Mouse (Mus musculus) heart, embryonic 13.5 days (tissue): ENCODE data around the gene Gnat2. TPM values are rescaled to one million over a fixed set of nuclear protein-coding genes. Genes with fewer than 3 reads are reported as not detected.

ENCODE experiments used
- ATAC-seq: fragments of 200-750 bp; cut with Nextera tagmentation; 2 replicates; pipeline ENCODE4 v1.8.0; 2017; ENCODE audit warnings: moderate TSS enrichment; ENCODE audit not compliant: insufficient number of reproducible peaks, low FRiP score, low TSS enrichment; ENCODE audit errors: extremely low read depth
- H3K27ac ChIP-seq: fragments of 300-500 bp; sonication (generic); replicated peaks from 2 replicates; pipeline ENCODE4 v1.5.1; 2015; ENCODE audit warnings: moderate library complexity, mild to moderate bottlenecking, inconsistent platforms
- H3K27me3 ChIP-seq: fragments of 300-500 bp; sonication (generic); replicated peaks from 2 replicates; pipeline ENCODE4 v1.6.1; 2015; ENCODE audit warnings: mild to moderate bottlenecking, inconsistent platforms
- H3K36me3 ChIP-seq: fragments of 300-500 bp; sonication (generic); 2 replicates; pipeline ENCODE4 v1.6.1; 2015; ENCODE audit warnings: mild to moderate bottlenecking, inconsistent platforms
- H3K4me1 ChIP-seq: fragments of 300-500 bp; sonication (generic); 2 replicates; pipeline ENCODE4 v1.6.1; 2015; ENCODE audit warnings: inconsistent platforms
- H3K4me2 ChIP-seq: fragments of 300-500 bp; sonication (generic); 2 replicates; pipeline ENCODE4 v1.6.1; 2015; ENCODE audit warnings: inconsistent platforms, mild to moderate bottlenecking, moderate library complexity
- H3K4me3 ChIP-seq: fragments of 300-500 bp; sonication (generic); 2 replicates; pipeline ENCODE4 v1.5.1; 2015; ENCODE audit warnings: moderate library complexity, mild to moderate bottlenecking, inconsistent platforms
- H3K9ac ChIP-seq: fragments of 300-500 bp; sonication (generic); 2 replicates; pipeline ENCODE4 v1.6.1; 2015; ENCODE audit warnings: inconsistent platforms, mild to moderate bottlenecking, moderate library complexity
- H3K9me3 ChIP-seq: fragments of 300-500 bp; sonication (generic); 2 replicates; pipeline ENCODE4 v1.6.1; 2016; ENCODE audit warnings: inconsistent platforms
- WGBS: fragments of 180-500 bp; shearing (Covaris S2); methylation state at CpG from one replicate; pipeline ENCODE4 v1.1.7; 2015; ENCODE audit warnings: mixed read lengths; 5-methylcytosine and 5-hydroxymethylcytosine counted together
- polyA plus RNA-seq: library from polyadenylated mRNA; unstranded; fragments of >200 nt; fragmentation: Nextera tagmentation; extraction: Ambion mirVana; gene quantifications from 2 replicates; pipeline ENCODE4 v1.2.1, GENCODE M21; 2015

Gnat2 gene
- polyA plus RNA-seq, 1 experiment from 2014 or later: 0.20 TPM

DNA sequence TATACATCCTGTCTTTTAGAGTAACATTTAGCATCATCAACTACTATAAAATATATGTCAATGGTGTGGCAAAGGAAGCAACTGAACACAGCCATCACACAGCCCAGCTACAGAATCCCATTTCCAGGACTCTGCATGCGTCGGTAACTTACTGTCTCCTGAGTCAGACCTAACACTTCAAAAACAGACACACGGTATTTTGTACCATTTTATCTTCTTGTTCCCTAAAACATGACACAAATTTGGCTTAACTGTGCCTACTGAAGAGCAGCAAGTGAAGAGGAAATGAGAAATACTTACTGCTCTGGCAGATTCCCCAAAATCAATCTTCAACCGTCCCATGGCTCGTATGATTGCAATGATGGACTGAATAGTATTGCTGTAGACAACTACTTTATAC, 30.7 kb downstream of the Gnat2 start:
- no peaks in the 10 kb centered on the region for H3K9me3 ChIP-seq
- H3K27me3 ChIP-seq: no peaks in the 10 kb centered on the region
- H3K27ac ChIP-seq: no peak overlapping the region
- peaks cover 46% of the 10 kb centered on the region for H3K36me3 ChIP-seq
- H3K4me3 ChIP-seq: no peak overlapping the region
- WGBS: 89% methylated on average over 5 of the region's 5 CpGs
- ATAC-seq: no peak
- peaks cover 3% of the 10 kb centered on the region; the same call in 1 of the 2 replicates for H3K4me1 ChIP-seq
- no peak overlapping the region for H3K9ac ChIP-seq
- H3K4me2 ChIP-seq: no peak overlapping the region

DNA sequence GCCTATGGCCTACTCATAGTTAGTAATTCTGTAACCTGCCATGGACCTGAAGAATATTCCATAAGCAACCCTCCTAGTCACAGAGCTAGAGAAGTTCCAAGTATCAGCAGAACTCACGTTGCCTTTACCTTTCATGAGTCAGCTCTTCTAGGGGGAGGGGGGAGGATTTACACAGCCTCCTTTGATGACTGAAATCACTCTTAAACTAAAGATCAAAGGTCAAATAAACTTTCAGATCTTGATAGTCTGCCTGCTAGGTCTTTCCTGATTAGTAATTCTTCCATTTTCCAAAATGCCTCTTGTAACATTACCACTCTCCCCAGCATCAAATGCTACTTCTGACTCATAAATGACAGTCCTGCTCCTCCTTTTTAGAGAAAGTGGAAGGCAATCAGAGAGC, 31.5 kb downstream of the Gnat2 start:
- Histone ChIP-seq H3K27me3 (no peaks in the 10 kb centered on the region), H3K4me3 (no peak overlapping the region), H3K9me3 (no peaks in the 10 kb centered on the region), H3K9ac (no peak overlapping the region), H3K27ac (no peak overlapping the region), H3K4me1 (peaks cover 11% of the 10 kb centered on the region), H3K4me2 (no peak overlapping the region), H3K36me3 (peaks cover 37% of the 10 kb centered on the region)
- 42% methylated on average over 1 of the region's 1 CpGs for whole genome bisulfite sequencing
- ATAC-seq: no peak

DNA sequence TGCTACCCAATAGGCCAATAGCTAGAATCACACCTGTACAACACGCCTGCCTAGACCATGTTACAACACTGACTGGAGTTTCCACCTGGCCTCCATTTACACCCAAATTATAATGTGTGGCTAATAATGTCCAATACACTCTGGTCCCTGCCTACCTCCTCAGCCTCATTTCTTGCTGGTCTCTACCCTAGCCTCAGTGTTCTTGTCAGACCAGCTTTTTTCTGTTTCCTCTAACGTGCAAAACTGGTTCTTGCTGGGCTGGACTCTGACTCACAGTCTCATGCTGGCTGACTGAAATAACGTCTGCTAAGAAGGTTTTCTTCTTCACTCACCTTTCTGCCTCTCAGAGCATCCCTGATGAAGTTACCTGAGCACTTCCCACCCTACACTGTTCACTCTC, 33.7 kb downstream of the Gnat2 start:
- no peak overlapping the region for H3K9ac ChIP-seq
- H3K27ac ChIP-seq: no peak overlapping the region
- no peak overlapping the region for H3K4me2 ChIP-seq
- H3K27me3 ChIP-seq: no peaks in the 10 kb centered on the region
- peaks cover 19% of the 10 kb centered on the region for H3K36me3 ChIP-seq
- no peaks in the 10 kb centered on the region for H3K9me3 ChIP-seq
- WGBS: 91% methylated on average over 3 of the region's 3 CpGs
- H3K4me1 ChIP-seq: peaks cover 31% of the 10 kb centered on the region
- no peak for ATAC-seq
- no peak overlapping the region for H3K4me3 ChIP-seq

DNA sequence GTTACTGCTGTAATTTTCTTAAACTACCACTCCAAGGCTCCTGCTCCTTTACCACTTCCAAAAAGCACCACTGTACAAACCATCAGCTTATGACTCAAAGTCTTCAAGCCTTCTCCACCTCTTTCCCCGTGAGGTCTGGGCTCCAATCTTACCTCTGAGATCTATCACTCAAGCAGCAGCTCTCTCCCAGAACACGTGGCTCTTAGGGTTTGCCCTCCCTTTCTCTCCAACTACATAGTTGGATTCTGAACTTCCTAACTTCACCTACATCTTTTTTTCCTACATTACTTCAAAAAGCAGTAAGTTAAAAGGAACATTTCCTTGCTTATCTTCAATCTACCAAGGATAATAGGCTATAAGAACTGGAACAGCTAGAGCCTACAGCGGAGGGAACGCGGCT, 35.9 kb downstream of the Gnat2 start:
- no peak overlapping the region; the same call in 1 of the 2 replicates for H3K9ac ChIP-seq
- H3K4me3 ChIP-seq: no peak overlapping the region
- no peak for ATAC-seq
- H3K4me2 ChIP-seq: no peak overlapping the region
- no peaks in the 10 kb centered on the region for H3K9me3 ChIP-seq
- no peaks in the 10 kb centered on the region for H3K27me3 ChIP-seq
- peaks cover 1% of the 10 kb centered on the region for H3K36me3 ChIP-seq
- H3K4me1 ChIP-seq: peaks cover 49% of the 10 kb centered on the region
- 71% methylated on average over 5 of the region's 5 CpGs for WGBS
- H3K27ac ChIP-seq: no peak overlapping the region

DNA sequence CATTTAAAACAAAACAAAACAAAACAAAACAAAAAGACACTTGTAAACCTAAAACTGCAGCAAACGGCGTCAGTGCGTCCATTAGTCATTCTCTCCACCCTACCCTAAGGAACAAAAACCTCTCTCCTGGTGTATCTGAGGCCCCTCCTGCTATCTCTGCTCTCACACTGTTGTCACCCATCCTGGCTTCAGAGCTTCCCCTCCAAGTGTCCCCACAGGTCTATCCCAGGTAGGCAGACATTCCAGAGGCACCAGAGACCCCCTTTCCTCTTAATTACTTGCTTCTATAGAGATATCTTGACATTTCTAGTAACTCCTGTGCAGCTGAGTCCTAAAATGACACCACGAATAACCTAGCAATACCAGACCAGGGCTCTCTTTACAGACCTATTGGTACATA, 36.8 kb downstream of the Gnat2 start:
- no peak for ATAC-seq
- no peaks in the 10 kb centered on the region for H3K27me3 ChIP-seq
- H3K9ac ChIP-seq: no peak overlapping the region
- H3K36me3 ChIP-seq: no peaks in the 10 kb centered on the region
- H3K4me1 ChIP-seq: peaks cover 56% of the 10 kb centered on the region
- H3K4me3 ChIP-seq: no peak overlapping the region
- no peak overlapping the region for H3K27ac ChIP-seq
- H3K9me3 ChIP-seq: no peaks in the 10 kb centered on the region
- no peak overlapping the region for H3K4me2 ChIP-seq
- WGBS: 66% methylated on average over 4 of the region's 4 CpGs

DNA sequence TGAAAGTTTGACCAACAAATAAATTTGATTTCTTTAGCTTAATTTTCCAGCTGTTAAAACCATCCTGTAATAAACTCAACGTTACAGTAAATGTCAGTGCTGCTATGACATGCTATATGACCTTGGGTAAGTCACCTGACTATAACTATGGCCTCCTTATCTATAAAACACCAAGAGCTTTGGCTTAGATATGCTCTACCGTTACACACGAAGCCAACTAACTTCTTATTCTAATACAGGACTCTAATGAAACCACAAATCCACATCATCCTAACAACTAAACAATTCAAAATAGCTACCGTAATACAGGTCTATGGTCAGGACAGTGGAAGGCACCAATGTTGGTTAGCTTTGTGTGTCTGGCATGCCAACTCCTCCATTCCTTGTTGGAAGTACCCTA, 37.2 kb downstream of the Gnat2 start:
- no peaks in the 10 kb centered on the region for H3K9me3 ChIP-seq
- H3K4me2 ChIP-seq: no peak overlapping the region
- H3K9ac ChIP-seq: no peak overlapping the region
- no peaks in the 10 kb centered on the region for H3K27me3 ChIP-seq
- no peak for ATAC-seq
- peaks cover 59% of the 10 kb centered on the region for H3K4me1 ChIP-seq
- 66% methylated on average over 4 of the region's 4 CpGs for WGBS
- no peak overlapping the region for H3K4me3 ChIP-seq
- H3K27ac ChIP-seq: no peak overlapping the region
- H3K36me3 ChIP-seq: no peaks in the 10 kb centered on the region

DNA sequence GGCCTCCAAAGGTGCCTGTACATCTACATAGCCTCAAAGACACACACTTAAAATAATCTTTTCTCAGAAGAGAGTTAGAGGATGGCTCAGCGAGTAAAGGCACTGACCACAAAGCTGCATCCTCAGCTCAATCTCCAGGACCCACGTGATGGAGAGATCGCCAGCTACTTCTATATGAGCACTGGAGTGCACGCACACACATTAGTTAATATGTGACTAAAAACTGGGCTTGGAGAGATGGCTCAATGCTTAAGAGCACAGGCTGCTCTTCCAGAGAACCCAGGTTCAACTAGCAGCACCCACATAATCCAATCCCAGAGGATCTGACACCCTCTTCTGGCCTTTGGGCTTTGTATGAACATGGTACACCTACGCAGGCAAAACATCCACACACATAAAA, 38.6 kb downstream of the Gnat2 start:
- 86% methylated on average over 5 of the region's 5 CpGs for WGBS
- H3K9me3 ChIP-seq: no peaks in the 10 kb centered on the region
- H3K9ac ChIP-seq: 0 out of 2 replicates have a peak overlapping the region, but pooled peaks have one; percentile 52
- peak overlapping the region; percentile 71; the same call in 1 of the 2 replicates for H3K27ac ChIP-seq
- H3K4me3 ChIP-seq: no peak overlapping the region
- no peak for ATAC-seq
- no peaks in the 10 kb centered on the region for H3K36me3 ChIP-seq
- no peaks in the 10 kb centered on the region for H3K27me3 ChIP-seq
- H3K4me2 ChIP-seq: no peak overlapping the region
- peaks cover 68% of the 10 kb centered on the region for H3K4me1 ChIP-seq

DNA sequence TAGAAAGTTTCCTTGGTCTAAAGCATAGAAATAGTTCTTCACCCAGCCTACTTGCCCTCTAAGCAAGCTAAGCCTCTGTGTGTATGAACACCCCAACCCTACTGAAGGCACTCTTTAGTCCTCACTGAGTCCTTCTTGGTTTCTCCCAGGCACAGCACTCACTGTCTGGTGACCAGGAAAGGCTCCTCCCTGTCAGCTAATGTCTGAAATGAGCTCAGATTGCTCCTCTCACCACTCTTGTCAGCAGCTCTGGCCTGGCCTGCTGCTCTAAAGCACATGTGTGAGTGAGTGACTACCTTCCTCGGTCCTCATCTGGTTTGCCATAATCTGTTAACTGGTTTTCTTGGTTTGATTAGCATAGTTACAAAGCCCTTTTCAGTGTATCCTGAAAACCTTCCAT, 39.2 kb downstream of the Gnat2 start:
- Histone ChIP-seq H3K4me3 (no peak overlapping the region), H3K36me3 (peaks cover 2% of the 10 kb centered on the region), H3K9me3 (no peaks in the 10 kb centered on the region), H3K27ac (peak overlapping the region; percentile 71), H3K9ac (peak overlapping the region; percentile 52; the same call in 1 of the 2 replicates), H3K4me1 (peaks cover 69% of the 10 kb centered on the region), H3K4me2 (no peak overlapping the region), H3K27me3 (no peaks in the 10 kb centered on the region)
- 26% methylated on average over 1 of the region's 1 CpGs for WGBS
- no peak for ATAC-seq

DNA sequence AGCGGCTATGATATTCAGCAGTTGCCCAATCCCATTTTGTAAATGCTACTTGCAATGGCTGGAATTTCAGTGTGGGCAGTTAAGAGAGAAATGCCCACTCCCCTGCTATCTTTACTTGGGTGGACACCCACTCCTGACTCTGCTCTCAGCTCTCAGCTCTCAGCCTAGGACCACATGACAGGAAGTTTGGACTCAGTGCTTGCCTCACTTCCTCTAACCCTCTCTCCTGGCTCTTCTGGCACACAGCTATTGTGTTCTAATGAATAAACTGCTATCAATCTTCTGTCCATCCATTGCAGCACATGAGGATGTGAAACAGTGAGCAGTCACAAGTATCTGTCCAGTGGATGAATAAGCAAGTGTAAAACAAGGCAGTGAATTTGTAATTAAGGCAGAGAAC, 39.9 kb downstream of the Gnat2 start:
- 78% methylated on average over 1 of the region's 1 CpGs for WGBS
- no peaks in the 10 kb centered on the region for H3K9me3 ChIP-seq
- H3K4me2 ChIP-seq: no peak overlapping the region
- 0 out of 2 replicates have a peak overlapping the region, but pooled peaks have one; percentile 52 for H3K9ac ChIP-seq
- peak overlapping the region; percentile 71 for H3K27ac ChIP-seq
- peaks cover 69% of the 10 kb centered on the region for H3K4me1 ChIP-seq
- H3K4me3 ChIP-seq: no peak overlapping the region
- ATAC-seq: no peak
- H3K36me3 ChIP-seq: peaks cover 9% of the 10 kb centered on the region
- H3K27me3 ChIP-seq: no peaks in the 10 kb centered on the region

DNA sequence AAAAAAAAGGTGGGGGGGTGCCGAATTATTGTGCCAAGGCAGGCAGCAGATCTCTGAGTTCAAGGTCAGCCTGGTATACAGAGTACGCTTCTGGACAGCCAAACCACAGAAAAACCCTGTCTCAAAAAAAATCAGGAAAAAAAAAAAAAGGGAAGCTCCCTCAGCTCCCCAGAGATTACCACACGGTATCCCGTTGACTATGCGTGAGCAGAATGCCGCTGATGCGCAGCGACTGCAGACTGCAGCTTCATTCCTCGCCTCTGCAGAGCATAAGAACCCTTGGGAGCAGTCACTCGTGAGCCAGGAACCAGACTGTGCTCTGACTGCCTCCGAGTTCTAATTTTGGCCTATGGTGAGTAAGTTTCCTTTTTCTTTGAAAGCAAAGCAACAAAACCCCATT, 42.1 kb downstream of the Gnat2 start:
- peaks cover 12% of the 10 kb centered on the region for H3K36me3 ChIP-seq
- H3K4me3 ChIP-seq: no peak overlapping the region
- no peak overlapping the region for H3K4me2 ChIP-seq
- H3K27me3 ChIP-seq: no peaks in the 10 kb centered on the region
- 65% methylated on average over 11 of the region's 11 CpGs for WGBS
- no peak for ATAC-seq
- H3K9ac ChIP-seq: no peak overlapping the region
- H3K9me3 ChIP-seq: no peaks in the 10 kb centered on the region
- peaks cover 55% of the 10 kb centered on the region for H3K4me1 ChIP-seq
- H3K27ac ChIP-seq: peak overlapping the region; percentile 34; the same call in 1 of the 2 replicates

DNA sequence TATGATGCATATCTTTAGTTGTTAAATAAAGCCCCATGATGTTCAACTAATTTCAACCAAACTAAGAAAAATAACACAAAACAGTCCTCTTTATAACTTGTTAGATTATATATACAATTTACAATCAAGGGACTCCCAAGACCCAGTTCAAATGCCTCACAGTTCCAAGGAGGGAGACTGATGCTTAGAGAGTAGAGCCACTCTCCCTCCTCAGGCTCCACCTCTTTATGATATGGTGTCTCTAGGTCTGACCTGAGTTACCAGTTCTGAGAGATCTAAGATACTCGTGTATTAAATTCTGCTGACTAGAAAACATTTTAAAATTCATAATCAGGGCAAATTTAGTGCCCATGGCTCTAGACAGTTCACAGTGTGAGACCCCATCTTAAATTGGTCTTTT, 46.5 kb downstream of the Gnat2 start:
- WGBS: 74% methylated on average over 1 of the region's 1 CpGs

DNA sequence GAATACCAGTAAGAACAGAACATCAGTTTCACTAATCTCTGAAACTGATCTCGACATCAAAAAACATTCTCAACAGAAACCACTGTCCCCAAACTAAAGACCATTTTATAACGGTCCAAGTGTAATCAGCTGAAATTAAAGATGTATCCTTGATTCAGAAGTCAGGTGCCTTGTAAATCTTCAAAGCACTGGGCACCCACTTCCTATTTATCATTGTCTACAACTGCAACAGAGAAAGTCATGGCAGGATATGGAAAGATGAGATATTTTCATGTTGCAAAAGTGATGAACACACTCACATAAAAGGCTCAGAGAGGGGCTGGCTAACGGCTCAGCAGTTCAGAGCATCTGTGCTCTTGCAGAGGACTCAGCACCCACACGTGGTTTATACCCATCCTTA, 48.2 kb downstream of the Gnat2 start:
- 81% methylated on average over 4 of the region's 4 CpGs for WGBS

More for the DNA sequence above, 46.5 kb downstream of the Gnat2 start:
- H3K9ac ChIP-seq: no peak overlapping the region
- H3K4me3 ChIP-seq: no peak overlapping the region
- no peak overlapping the region for H3K27ac ChIP-seq
- H3K4me2 ChIP-seq: no peak overlapping the region
- H3K27me3 ChIP-seq: no peaks in the 10 kb centered on the region
- no peak for ATAC-seq
- H3K36me3 ChIP-seq: peaks cover 29% of the 10 kb centered on the region
- H3K9me3 ChIP-seq: no peaks in the 10 kb centered on the region
- H3K4me1 ChIP-seq: peaks cover 22% of the 10 kb centered on the region

More for the DNA sequence above, 48.2 kb downstream of the Gnat2 start:
- Histone ChIP-seq H3K9ac (no peak overlapping the region), H3K4me2 (no peak overlapping the region), H3K36me3 (peaks cover 29% of the 10 kb centered on the region), H3K27me3 (no peaks in the 10 kb centered on the region), H3K9me3 (no peaks in the 10 kb centered on the region), H3K4me3 (no peak overlapping the region), H3K4me1 (peaks cover 23% of the 10 kb centered on the region), H3K27ac (no peak overlapping the region)
- ATAC-seq: no peak
